ENCODE assay signal across 9 mouse cellular contexts in the genomic region with DNA sequence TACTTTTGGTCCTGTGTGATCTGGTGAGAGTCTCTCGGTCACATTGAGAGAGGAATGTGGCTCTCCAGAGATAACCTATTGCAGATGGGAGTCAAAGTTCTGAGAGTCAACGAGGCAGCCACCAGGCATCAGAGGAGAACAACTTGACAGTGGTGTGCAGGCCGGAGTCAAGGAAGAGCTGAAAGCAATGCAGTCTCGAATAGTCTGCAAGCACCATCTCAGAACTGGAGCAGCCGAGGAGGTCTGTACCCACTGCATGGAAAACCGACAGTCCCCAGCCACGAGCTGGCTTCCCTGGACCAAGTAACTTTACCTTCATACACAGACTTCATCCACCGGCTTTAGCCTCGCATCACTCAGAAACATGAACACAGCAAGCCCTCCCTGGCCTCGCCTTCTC. TPM values are rescaled to one million over a fixed set of nuclear protein-coding genes. Genes with fewer than 3 reads are reported as not detected.
DNase-seq lines count a peak whose midpoint lies in the region; ATAC-seq and TF ChIP-seq lines count a peak whose summit lies in the region.
"Had no signal": no experiment of that assay in that cellular context is flagged by ENCODE, and none has a peak within 500 bp of the region (broad histone marks: within the 10 kb centered on the region; RNA-seq: fewer than 3 reads in every experiment).

No protein-coding gene starts in this region.

- H3K27ac ChIP-seq in lung, embryonic 15.5 days, result no peak overlapping the region
- no peak overlapping the region for H3K27ac ChIP-seq in forebrain, embryonic 10.5 days
- no peak overlapping the region for H3K27ac ChIP-seq in limb, embryonic 12.5 days
- no peak overlapping the region for H3K27ac ChIP-seq in neural tube, embryonic 15.5 days (replicated peaks)
- H3K27ac ChIP-seq in left cerebral cortex, adult 2 months, result no peak overlapping the region

- WGBS in lung, embryonic 15.5 days, result 56% methylated on average over 10 of the region's 10 CpGs
- 85% methylated on average over 10 of the region's 10 CpGs for WGBS in forebrain, embryonic 10.5 days
- WGBS in limb, embryonic 12.5 days, result 81% methylated on average over 10 of the region's 10 CpGs
- 80% methylated on average over 10 of the region's 10 CpGs for WGBS in neural tube, embryonic 15.5 days

- peak overlapping the region; percentile 83; the same call in 1 of the 2 replicates for H3K9ac ChIP-seq in lung, embryonic 15.5 days
- H3K9ac ChIP-seq in limb, embryonic 12.5 days (replicated peaks), result peak overlapping the region; percentile 84
- peak overlapping the region; percentile 71; the same call in 1 of the 2 replicates for H3K9ac ChIP-seq in neural tube, embryonic 15.5 days (replicated peaks)

- intact Hi-C loops in left cerebral cortex, adult 2 months (cut with DNase I), result no loop called here

- H3K36me3 ChIP-seq in lung, embryonic 15.5 days, result peaks cover 43% of the 10 kb centered on the region
- peaks cover 53% of the 10 kb centered on the region for H3K36me3 ChIP-seq in forebrain, embryonic 10.5 days (replicated peaks)
- peaks cover 47% of the 10 kb centered on the region for H3K36me3 ChIP-seq in limb, embryonic 12.5 days
- peaks cover 31% of the 10 kb centered on the region for H3K36me3 ChIP-seq in neural tube, embryonic 15.5 days

- no peaks in the 10 kb centered on the region for H3K9me3 ChIP-seq in lung, embryonic 15.5 days
- H3K9me3 ChIP-seq in forebrain, embryonic 10.5 days, result no peaks in the 10 kb centered on the region
- H3K9me3 ChIP-seq in limb, embryonic 12.5 days, result no peaks in the 10 kb centered on the region
- H3K9me3 ChIP-seq in neural tube, embryonic 15.5 days (replicated peaks), result no peaks in the 10 kb centered on the region

- TF ChIP-seq CTCF in left cerebral cortex, adult 2 months (IDR thresholded peaks at IDR 0.05), result no peak

- no peak for DNase-seq in lung, adult 18-20 months
- DNase-seq in forebrain, embryonic 10.5 days (ENCODE audit: extremely low spot score, low spot score), result no peak
- no peak for DNase-seq in left cerebral cortex, adult 2 months (ENCODE audit: extremely low spot score in 1 of 2, low spot score in 2 of 2)
- DNase-seq in right cerebral cortex, adult 2 months (ENCODE audit: low spot score in 2 of 2), result no peak
- no peak for DNase-seq in adrenal gland, postnatal 4 days (ENCODE audit: low spot score in 2 of 2)
- DNase-seq: thymus, postnatal 36 days had no signal

- peak overlapping the region; percentile 90 for H3K4me3 ChIP-seq in lung, embryonic 15.5 days
- H3K4me3 ChIP-seq in forebrain, embryonic 10.5 days, result peak overlapping the region; percentile 80
- peak overlapping the region; percentile 72 for H3K4me3 ChIP-seq in limb, embryonic 12.5 days (replicated peaks)
- peak overlapping the region; percentile 88 for H3K4me3 ChIP-seq in neural tube, embryonic 15.5 days (replicated peaks)
- H3K4me3 ChIP-seq in left cerebral cortex, adult 2 months, result no peak overlapping the region

- peaks cover 24% of the 10 kb centered on the region for H3K4me1 ChIP-seq in lung, embryonic 15.5 days
- peaks cover 23% of the 10 kb centered on the region for H3K4me1 ChIP-seq in forebrain, embryonic 10.5 days
- peaks cover 18% of the 10 kb centered on the region for H3K4me1 ChIP-seq in limb, embryonic 12.5 days (replicated peaks)
- H3K4me1 ChIP-seq in neural tube, embryonic 15.5 days, result peaks cover 28% of the 10 kb centered on the region

- ATAC-seq in lung, embryonic 15.5 days (ENCODE audit: borderline replicate concordance, extremely low read depth, low FRiP score, low TSS enrichment), result no peak
- ATAC-seq in limb, embryonic 12.5 days (ENCODE audit: insufficient number of reproducible peaks, insufficient read depth, low FRiP score, low TSS enrichment, low read depth), result no peak
- ATAC-seq in neural tube, embryonic 15.5 days (ENCODE audit: low FRiP score), result no peak

- no peaks in the 10 kb centered on the region for H3K27me3 ChIP-seq in lung, embryonic 15.5 days
- no peaks in the 10 kb centered on the region for H3K27me3 ChIP-seq in forebrain, embryonic 10.5 days (ENCODE audit: poor library complexity, severe bottlenecking)
- H3K27me3 ChIP-seq in limb, embryonic 12.5 days, result no peaks in the 10 kb centered on the region
- H3K27me3 ChIP-seq in neural tube, embryonic 15.5 days (replicated peaks), result no peaks in the 10 kb centered on the region

- peak overlapping the region; percentile 75 for H3K4me2 ChIP-seq in lung, embryonic 15.5 days
- peak overlapping the region; percentile 69 for H3K4me2 ChIP-seq in limb, embryonic 12.5 days
- H3K4me2 ChIP-seq in neural tube, embryonic 15.5 days, result peak overlapping the region; percentile 64

RNA-seq across cellular contexts. Expression of gene Paxip1, which starts 1.9 kb away (rescaled TPM):
- polyA plus RNA-seq in lung, embryonic 15.5 days (2015; fragmentation: Nextera tagmentation; extraction: Ambion mirVana), result 32.2 and 36.0 TPM in 2 replicates
- 58.7 and 60.7 TPM in 2 replicates for polyA plus RNA-seq in forebrain, embryonic 10.5 days (2016; fragmentation: Nextera tagmentation; extraction: Ambion mirVana)
- polyA plus RNA-seq in limb, embryonic 12.5 days (2016; fragmentation: Nextera tagmentation; extraction: Ambion mirVana), result 44.9 and 52.4 TPM in 2 replicates
- polyA plus RNA-seq in neural tube, embryonic 15.5 days (2015; fragmentation: Nextera tagmentation; extraction: Ambion mirVana), result 27.2 and 27.5 TPM in 2 replicates
- total RNA-seq in left cerebral cortex, adult 2 months (2021), result 10 to 100 TPM; 48.9 to 50.6 TPM
- total RNA-seq in adrenal gland, postnatal 4 days (2021), result 10 to 100 TPM; 40.2 to 41.5 TPM

RNA-seq across cellular contexts. Expression of gene Htr5a, which starts 52.4 kb away (rescaled TPM):
- not detected in 2 replicates for polyA plus RNA-seq in lung, embryonic 15.5 days (2015; fragmentation: Nextera tagmentation; extraction: Ambion mirVana)
- not detected in 2 replicates for polyA plus RNA-seq in forebrain, embryonic 10.5 days (2016; fragmentation: Nextera tagmentation; extraction: Ambion mirVana)
- polyA plus RNA-seq in limb, embryonic 12.5 days (2016; fragmentation: Nextera tagmentation; extraction: Ambion mirVana), result not detected in 2 replicates
- 1.0 and 1.1 TPM in 2 replicates for polyA plus RNA-seq in neural tube, embryonic 15.5 days (2015; fragmentation: Nextera tagmentation; extraction: Ambion mirVana)
- total RNA-seq in left cerebral cortex, adult 2 months (2021), result 10 to 100 TPM; 14.5 to 14.7 TPM
- total RNA-seq in adrenal gland, postnatal 4 days (2021), result under 1 TPM in 1 of 2 experiments, not detected in 1; 0.06 TPM
